Mouse (Mus musculus) right cerebral cortex, postnatal 36 days (tissue): ENCODE data around the gene Kank2.
"Not testable (repeated sequence)": the region's sequence is repeated elsewhere in the genome, so short reads cannot be mapped to it uniquely, and the experiment has no call there.

Experiments used
- DNase-seq, 2 experiments: peaks; one replicate each; pipeline ENCODE4 v3.0.0; 2022; ENCODE audit warnings: low spot score in 2 of 2, mixed read lengths in 1 of 2

Kank2 gene

DNA sequence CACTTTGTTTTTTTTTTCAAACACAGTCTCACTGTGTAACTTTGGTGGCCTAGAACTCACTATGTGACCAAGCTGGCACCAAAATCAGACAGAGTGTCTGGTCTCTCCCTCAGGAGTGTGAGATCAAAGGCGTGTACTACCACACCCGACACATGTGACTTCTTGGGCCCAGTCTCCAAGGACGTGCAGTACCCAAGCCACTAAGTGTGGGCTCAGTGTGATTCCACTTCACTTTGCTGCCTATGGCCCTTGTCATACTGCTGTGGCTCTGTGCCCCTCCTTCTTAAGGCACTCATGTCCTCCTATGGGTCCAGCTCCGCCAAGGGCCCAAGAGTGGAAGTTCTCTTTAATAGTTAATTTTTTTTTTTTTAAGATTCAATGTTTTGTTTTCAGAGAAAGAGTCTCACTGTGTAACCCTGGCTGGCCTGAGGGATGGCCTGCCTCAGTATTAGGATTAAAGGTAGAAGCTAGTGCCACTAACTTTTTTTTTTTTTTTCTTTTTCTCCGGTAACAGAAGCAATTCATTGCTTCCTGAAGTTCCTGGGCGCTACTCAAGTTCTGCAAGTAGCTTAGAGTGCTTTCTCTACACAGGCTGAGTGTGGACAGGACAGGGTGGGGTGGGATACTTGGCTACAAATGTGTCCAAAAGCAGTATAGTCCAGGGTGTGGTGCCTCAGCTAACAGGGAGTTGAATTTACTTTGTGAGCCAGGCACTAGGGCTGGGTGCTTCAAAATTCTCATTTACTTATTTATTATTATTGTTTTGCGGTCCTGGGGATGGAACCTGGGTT is 13.8 kb downstream of the Kank2 start:
- no peak for DNase-seq

GRCm38 (mm10) chr9:21781657-21782468 is 16.7 kb downstream of the Kank2 start:
- DNase-seq, result no peak

GRCm38 (mm10) chr9:21777726-21778125 is 20.8 kb downstream of the Kank2 start:
- DNase-seq, result no peak

- no peak for DNase-seq
These were observed 24.2 kb downstream of the Kank2 start for GRCm38 (mm10) chr9:21774353-21774752.

- not testable (repeated sequence) for DNase-seq
These were observed 25.1 kb downstream of the Kank2 start for GRCm38 (mm10) chr9:21773396-21773795.

DNA sequence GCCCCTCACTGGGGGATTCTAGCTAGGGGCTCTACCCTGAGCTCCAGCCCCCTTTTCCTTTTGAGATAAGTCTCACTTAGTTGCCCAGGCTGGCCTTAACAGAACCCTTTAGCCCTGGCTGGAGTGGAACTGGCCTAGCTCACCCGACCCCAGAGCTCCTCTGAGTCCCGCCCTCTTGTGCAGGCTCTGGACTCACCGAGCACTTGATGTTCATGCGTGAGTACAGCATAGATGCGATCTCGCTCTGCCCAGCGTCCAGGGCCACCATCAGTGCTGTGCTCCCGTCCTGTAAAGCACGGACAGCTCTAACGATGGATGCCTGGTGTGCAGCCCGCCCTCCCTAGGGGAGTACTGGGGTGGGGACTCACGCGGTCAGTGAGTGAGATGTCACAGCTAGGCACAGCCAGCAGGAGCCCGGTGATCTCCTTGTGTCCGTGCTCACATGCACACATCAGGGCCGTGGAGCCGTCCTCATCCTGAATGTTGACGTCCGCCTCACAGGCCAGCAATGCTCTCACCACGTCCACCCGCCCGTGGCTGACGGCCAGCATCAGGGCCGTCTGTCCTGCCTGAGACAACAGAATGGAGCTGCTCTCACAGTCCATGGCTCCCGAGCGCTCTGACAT is 28.9 kb downstream of the Kank2 start:
- DNase-seq, result no peak

DNA sequence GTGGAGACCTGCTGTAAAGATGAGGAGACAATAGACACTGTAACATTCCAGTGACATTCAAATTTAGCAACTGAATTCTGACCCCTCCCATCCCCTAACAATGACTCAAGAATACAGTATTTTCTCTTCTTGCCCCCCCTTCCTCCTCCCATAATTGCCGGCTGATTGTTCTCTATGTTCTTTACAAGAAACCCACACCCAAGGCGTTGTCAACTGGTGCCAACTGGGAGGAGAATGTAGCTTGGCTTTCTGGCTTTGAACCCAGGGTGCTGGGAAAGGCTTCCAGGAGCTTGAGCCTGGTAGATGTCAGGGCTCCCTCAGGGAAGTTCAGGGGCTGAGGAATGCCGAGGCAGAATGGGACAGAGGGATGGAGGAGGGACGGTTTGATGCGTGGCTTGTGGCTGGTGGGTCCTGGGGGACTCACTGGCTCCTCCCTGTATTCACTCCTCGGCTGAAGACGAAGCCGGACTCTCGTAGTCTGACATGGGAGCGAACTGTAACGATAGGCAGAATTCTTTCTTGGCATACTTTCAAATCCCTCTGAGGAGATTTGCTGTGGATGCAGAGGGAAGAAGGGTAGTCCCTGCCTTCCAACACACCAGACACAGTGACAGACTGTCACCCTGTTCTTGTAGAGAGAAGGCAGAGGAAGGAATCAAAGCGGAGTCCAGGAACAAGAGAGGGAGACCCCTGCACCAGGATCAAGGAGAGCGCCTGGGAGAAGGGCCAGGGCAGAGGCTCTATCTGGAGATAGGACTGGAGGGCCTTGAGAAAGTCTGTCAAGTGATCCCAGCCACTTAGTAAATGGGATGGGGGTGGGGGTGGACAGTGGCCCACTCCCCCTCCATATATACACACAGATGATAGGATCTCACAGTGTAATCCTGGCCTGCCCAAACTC is 29.8 kb downstream of the Kank2 start:
- DNase-seq, result no peak

DNA sequence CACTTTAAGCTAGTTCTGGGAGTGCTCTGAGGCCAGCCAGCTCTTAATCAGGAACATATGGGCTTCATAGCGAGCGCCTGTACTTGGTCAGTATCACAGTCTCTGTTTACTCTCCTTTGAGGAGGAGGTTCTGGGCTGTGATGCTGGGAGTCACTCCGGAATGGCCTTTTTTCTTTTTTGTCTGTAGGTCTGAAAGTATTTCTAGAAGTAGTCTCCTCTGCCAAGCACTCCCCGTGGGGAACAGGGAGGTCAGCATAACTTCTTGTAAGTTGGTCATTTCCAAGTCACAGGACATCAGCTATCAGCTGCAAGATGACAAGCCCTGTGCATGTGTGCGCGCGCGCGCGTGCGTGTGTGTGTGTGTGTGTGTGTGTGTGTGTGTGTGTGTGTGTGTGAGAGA is 30.6 kb downstream of the Kank2 start:
- no peak for DNase-seq

DNA sequence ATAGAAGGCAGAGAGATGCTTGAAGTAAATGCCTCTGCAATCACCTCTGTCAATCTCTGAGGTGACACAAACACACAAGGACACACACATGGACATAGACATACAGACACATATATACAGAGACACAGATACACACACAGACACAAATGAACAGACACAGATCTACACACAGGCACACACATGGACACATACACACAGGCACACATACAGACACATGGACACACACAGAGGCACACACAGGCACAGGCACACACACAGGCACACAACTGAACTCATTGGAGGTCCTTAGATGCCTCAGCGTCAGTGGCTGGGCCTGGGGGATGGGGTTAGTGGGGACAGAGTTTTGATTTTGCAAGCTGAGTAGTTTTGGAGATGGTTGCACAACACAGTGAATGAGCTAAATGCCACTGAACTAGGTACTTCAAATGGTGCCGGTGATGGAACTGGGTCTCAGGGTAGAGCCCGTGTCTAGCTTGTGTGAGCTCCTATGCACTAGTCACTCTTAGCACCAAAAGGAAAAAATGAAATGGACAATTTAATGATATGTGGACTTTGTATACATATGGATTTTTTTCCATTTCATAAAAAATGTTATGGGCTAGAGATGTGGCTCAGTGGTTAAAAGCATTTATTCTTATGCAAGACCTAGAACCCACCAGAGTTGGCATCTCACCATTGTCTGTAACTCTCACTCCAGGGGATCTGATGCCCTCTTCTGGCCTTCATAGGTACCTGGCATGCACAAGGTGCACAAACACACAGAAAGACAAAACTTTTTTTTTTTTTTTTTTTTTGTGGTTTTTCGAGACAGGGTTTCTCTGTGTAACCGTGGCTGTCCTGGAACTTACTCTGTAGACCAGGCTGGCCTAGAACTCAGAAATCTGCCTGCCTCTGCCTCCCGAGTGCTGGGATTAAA is 34.2 kb downstream of the Kank2 start:
- no peak for DNase-seq

- DNase-seq, result no peak
These were observed 36.4 kb downstream of the Kank2 start for GRCm38 (mm10) chr9:21762135-21762534.

GRCm38 (mm10) chr9:21760155-21761088 is 38.1 kb downstream of the Kank2 start, which contains the start of gene Spc24:
Gene Spc24 (minus strand): TSS chr9:21760303.
- DNase-seq, result peak; percentile 90

- DNase-seq, result no peak
These were observed 38.8 kb downstream of the Kank2 start for GRCm38 (mm10) chr9:21759718-21760117.

- no peak for DNase-seq
These were observed 39.7 kb downstream of the Kank2 start for GRCm38 (mm10) chr9:21758576-21759529.

- DNase-seq, result no peak
These were observed 43.8 kb downstream of the Kank2 start for GRCm38 (mm10) chr9:21754516-21755321.

DNA sequence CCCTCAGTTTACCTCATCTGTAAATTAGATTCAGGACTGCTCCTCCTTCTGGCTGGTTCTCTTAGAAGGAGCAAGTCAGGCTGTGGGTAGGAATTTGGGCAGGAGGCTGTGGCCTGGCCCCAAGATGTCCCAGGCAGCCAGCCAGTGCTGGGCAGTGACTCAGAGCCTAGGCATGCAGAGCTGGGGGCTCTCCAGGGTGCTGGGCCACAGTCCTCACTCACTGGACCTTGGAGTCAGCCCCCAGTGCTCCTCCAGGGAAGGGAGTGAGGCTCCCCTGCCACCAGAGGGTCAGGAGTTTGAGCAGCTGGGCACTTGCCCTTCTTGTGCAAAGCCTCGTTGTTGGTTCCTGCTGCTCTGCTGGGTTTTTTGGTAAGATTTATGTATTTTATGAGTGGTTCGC is 44.5 kb downstream of the Kank2 start:
- DNase-seq, result no peak

DNA sequence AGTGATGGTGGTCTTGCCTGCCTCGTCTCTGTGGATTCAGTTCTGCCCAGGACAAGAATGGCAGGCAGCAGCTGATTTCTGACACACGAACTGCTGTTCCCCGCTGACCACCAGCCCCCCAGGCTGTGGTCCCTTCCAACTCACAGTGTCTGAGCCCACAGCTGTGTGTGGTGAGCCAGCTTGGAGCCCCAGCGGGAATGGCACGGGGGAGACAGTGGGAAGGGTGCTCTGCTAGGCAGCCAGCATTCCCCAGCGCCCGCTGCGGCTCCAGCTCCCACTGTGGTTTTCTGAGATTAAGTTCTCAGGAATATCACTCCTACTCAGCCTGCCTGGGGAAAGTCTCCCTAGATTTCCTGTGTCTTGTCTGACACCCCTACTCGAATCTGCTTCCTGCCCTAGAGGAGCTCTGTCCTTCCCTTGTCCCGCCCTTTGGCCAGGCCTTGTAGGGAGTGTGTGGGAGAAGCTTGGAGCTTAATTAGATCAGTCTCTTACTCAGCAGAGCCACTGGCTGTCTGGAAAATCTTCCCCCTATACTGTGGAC is 46.2 kb downstream of the Kank2 start:
- DNase-seq, result peak in 1 of 2 experiments; percentile 51

DNA sequence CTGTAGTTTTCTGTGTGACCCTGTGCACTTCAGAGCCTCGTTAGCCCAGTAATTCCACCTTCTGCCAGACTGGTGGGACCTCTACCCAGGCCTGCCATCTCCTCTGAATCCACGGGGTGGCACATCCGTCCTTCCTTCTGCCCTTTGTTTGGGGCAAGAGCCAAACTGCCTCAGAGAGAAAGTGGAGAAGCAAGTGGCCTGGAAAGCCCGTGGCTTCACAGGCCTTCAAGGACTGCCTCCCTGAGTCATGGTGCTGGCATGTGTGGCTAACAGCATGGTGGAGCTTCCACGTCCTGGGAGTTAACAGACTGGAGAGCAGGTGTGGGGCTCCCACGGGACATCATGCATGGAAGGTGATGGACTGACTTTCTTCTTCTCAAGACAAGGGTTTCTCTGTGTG is 47.2 kb downstream of the Kank2 start:
- DNase-seq, result no peak
